Mouse (Mus musculus): ENCODE measurements at regions not wholly inside any gene's neighbourhood (a gene's known extent, or its start where the extent isn't known, plus 50 kb on each side); places are given as distances from the start of the nearest gene placed in this dataset.

- Histone ChIP-seq H3K27ac (no peak overlapping the region), H3K9me3 (ENCODE audit: control insufficient read depth, low read length) (no peaks in the 10 kb centered on the region), H3K9ac (no peak overlapping the region), H3K4me2 (replicated peaks) (no peak overlapping the region), H3K27me3 (ENCODE audit: control insufficient read depth, insufficient read depth, low read length) (no peaks in the 10 kb centered on the region), H3K4me1 (replicated peaks; ENCODE audit: control insufficient read depth, insufficient read depth, low read length) (no peaks in the 10 kb centered on the region), H3K36me3 (replicated peaks; ENCODE audit: control insufficient read depth, insufficient read depth) (no peaks in the 10 kb centered on the region), H3K4me3 (replicated peaks; ENCODE audit: low read length) (no peak overlapping the region)
- peak; percentile 23 for DNase-seq (ENCODE audit: low spot score)
- 85% methylated on average over 2 of the region's 2 CpGs for WGBS
- ATAC-seq (ENCODE audit: low FRiP score) = no peak
Measured at GRCm38 (mm10) chr2:98439532-98439931, 222.5 kb upstream of the Gm10801 start.

GRCm38 (mm10) chr2:98481533-98481932, 180.5 kb upstream of the Gm10801 start:
- H3K4me1 ChIP-seq (replicated peaks; ENCODE audit: control insufficient read depth, insufficient read depth, low read length) = no peaks in the 10 kb centered on the region
- ATAC-seq (ENCODE audit: low FRiP score) (no peak), DNase-seq (ENCODE audit: low spot score) (no peak)
- WGBS = 90% methylated on average over 1 of the region's 1 CpGs
- no peaks in the 10 kb centered on the region for H3K27me3 ChIP-seq (ENCODE audit: control insufficient read depth, insufficient read depth, low read length)
- H3K4me3 ChIP-seq (replicated peaks; ENCODE audit: low read length) = no peak overlapping the region
- H3K9me3 ChIP-seq (ENCODE audit: control insufficient read depth, low read length) = no peaks in the 10 kb centered on the region
- H3K9ac ChIP-seq = no peak overlapping the region
- no peak overlapping the region for H3K27ac ChIP-seq
- H3K4me2 ChIP-seq (replicated peaks) = no peak overlapping the region
- H3K36me3 ChIP-seq (replicated peaks; ENCODE audit: control insufficient read depth, insufficient read depth) = no peaks in the 10 kb centered on the region

Measured in hindbrain, embryonic 14.5 days (tissue).